Mouse (Mus musculus): ENCODE measurements at regions not wholly inside any gene's neighbourhood (a gene's known extent, or its start where the extent isn't known, plus 50 kb on each side); places are given as distances from the start of the nearest gene placed in this dataset.
A peak's percentile ranks its signal among the peaks of the same experiment; 100 is the strongest.

DNA sequence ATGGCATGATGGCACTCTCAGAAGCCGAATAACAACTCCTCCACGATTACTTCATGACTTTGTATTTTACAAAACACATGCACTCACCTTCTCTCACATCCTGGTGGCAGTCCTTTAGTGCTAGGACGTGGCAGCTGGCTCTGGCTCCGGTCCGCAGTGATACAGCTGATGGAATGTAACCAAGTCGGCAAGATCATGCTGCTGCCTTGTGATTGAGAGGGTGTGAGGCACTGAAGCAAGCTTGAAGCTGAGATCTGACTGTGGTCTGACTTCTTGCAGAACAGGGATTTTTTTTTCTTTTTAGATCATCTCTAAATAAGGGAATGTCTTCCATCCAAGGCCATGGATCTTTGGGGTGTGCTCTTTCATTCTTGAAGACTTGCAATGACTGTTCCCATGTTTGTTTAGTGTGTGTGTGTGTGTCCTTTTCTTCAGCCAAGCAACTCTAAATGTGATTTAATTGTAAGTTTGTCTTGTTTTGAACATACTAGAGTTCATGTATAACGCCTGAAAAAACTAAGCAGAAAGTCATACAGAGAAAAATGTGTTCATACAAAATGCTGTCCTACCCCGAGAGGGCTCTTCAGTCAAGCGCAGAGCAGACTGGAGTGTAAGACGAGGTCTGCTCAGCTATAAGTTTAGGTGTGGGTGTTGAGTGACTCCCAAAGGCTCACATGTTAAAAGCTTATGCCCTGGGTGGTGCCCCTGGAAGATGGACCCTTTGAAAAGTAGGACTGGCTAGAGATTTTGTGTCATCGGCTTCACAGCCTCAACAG lies 116.1 kb upstream of the Ankrd55 start:
- DNase-seq (ENCODE audit: extremely low spot score in 1 of 2, low spot score in 2 of 2): no peak
- intact Hi-C loops (cut with DNase I): no loop called here

GRCm38 (mm10) chr13:112173973-112174372 lies 114.3 kb upstream of the Ankrd55 start:
- DNase-seq (ENCODE audit: extremely low spot score in 1 of 2, low spot score in 2 of 2): no peak
- intact Hi-C loops (cut with DNase I): no loop called here

DNA sequence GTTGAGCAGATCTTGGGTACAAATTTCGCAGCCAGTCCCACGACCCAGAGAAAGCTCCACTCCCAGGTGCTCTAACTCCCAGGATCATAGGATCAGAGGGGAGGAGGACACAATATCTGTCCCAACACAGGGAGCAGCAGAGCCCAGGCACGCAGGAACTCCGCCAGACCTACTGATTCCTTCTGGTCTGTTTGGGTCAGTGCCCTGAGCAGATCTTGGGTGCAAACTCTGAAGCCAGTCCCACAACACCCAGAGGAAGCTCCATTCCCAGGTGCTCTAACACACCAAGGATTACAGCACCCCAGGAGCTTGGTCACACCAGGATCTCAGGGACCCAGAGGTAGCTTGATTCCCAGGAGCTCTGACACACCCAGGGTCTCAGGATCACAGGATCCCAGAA lies 110.2 kb upstream of the Ankrd55 start:
- intact Hi-C loops (cut with DNase I): no loop called here
- DNase-seq (ENCODE audit: extremely low spot score in 1 of 2, low spot score in 2 of 2): no peak

- intact Hi-C loops (cut with DNase I): no loop called here
Measured at GRCm38 (mm10) chr13:112183996-112184395, 104.3 kb upstream of the Ankrd55 start.

GRCm38 (mm10) chr13:112185116-112185515 lies 103.1 kb upstream of the Ankrd55 start:
- DNase-seq (ENCODE audit: extremely low spot score in 1 of 2, low spot score in 2 of 2): no peak
- intact Hi-C loops (cut with DNase I): loop anchor here (5.0 kb wide), 1 partner anchor 278 kb away; no protein-coding TSS in a partner anchor

More at GRCm38 (mm10) chr13:112183996-112184395, 104.3 kb upstream of the Ankrd55 start:
- DNase-seq (ENCODE audit: extremely low spot score in 1 of 2, low spot score in 2 of 2): no peak

GRCm38 (mm10) chr13:112187226-112187625 lies 101.0 kb upstream of the Ankrd55 start:
- peak in 1 of 2 experiments; percentile 60 for DNase-seq (ENCODE audit: extremely low spot score in 1 of 2, low spot score in 2 of 2)
- intact Hi-C loops (cut with DNase I): loop anchor here (5.0 kb wide), 1 partner anchor 280 kb away; no protein-coding TSS in a partner anchor

GRCm38 (mm10) chr13:112188313-112188712 lies 99.9 kb upstream of the Ankrd55 start:
- no peak for DNase-seq (ENCODE audit: extremely low spot score in 1 of 2, low spot score in 2 of 2)
- intact Hi-C loops (cut with DNase I): loop anchor here (5.0 kb wide), 1 partner anchor 281 kb away; no protein-coding TSS in a partner anchor

DNA sequence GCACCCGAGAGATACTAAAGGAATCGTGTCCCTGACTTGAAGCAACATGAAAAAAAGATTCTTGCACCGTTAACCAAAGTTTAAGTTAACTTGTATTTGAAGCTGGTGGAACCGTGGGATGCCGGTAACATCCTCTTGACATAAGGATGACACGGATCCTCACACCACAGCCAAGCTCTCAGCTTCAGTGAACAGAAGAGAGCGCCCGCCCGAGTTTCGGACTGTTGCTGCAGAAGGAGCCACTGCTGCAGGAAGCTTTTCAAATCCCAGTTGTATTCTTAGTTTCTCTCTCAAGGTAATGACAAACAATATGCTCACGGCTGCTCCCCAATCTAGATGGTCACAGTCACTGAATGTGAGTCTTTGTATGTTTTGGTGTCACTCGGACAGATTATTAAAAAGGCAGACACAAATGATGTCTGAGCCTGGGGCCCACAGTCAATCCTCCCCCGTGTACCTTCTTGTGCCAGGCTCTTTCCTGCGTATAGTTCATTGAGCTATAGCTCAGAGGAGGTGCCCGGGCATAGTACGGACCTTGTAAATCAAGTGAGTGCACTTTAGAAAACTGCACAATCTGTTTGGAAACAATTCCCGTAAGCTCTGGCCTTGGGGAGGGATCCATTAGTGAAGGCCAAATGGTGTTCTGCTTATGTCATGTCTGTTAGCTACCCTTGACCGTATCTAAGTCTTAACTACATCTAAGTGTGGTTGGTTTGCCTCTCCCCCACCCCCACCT lies 99.3 kb upstream of the Ankrd55 start:
- intact Hi-C loops (cut with DNase I): loop anchor here (5.0 kb wide), 1 partner anchor 282 kb away; no protein-coding TSS in a partner anchor

DNA sequence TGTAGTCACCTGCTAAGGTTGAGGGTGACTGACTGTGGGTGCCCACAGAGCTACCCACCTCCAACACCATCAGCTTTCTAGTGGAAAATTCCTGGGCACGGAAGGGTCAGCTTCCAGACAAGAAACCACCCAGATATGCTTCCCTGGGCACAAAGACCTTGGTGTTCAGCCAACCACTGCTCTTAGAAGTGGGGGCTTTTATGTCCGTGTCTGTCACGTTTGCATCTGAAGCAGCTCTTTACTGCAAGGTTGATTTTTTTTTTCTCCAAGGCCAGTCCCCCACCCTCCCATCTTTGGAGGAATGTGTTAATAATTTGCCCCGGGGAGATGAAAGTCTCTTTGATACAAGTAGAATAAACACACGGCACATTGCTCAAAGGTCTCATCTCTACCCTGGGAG lies 98.6 kb upstream of the Ankrd55 start:
- intact Hi-C loops (cut with DNase I): loop anchor here (5.0 kb wide), 1 partner anchor 282 kb away; no protein-coding TSS in a partner anchor
- DNase-seq (ENCODE audit: extremely low spot score in 1 of 2, low spot score in 2 of 2): no peak

More for the DNA sequence above, 99.3 kb upstream of the Ankrd55 start:
- DNase-seq (ENCODE audit: extremely low spot score in 1 of 2, low spot score in 2 of 2): no peak

- no peak for DNase-seq (ENCODE audit: extremely low spot score in 1 of 2, low spot score in 2 of 2)
- intact Hi-C loops (cut with DNase I): no loop called here
Measured at GRCm38 (mm10) chr13:112192192-112192905, 95.9 kb upstream of the Ankrd55 start.

DNA sequence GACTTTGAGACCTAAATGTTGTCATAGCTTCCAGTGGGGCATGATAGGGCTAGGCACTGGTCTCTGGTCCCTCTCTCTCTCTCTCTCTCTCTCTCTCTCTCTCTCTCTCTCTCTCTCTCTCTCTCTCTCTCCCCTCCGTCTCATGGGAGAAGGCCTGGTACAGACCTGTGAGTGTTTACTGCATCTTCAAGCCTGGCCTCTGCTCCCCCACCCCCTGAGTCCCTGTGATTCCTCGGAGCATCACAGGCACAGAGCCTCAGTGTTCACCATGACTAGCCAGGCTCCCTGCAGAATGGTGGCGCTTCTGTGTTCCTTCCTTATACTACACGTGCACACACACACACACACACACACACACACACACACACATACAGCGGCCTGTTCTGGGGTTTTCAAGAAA lies 94.6 kb upstream of the Ankrd55 start:
- intact Hi-C loops (cut with DNase I): no loop called here
- DNase-seq (ENCODE audit: extremely low spot score in 1 of 2, low spot score in 2 of 2): no peak

GRCm38 (mm10) chr13:112194991-112195390 lies 93.3 kb upstream of the Ankrd55 start:
- no peak for DNase-seq (ENCODE audit: extremely low spot score in 1 of 2, low spot score in 2 of 2)
- intact Hi-C loops (cut with DNase I): no loop called here

GRCm38 (mm10) chr13:112196789-112197188 lies 91.5 kb upstream of the Ankrd55 start:
- intact Hi-C loops (cut with DNase I): no loop called here
- DNase-seq (ENCODE audit: extremely low spot score in 1 of 2, low spot score in 2 of 2): peak in 1 of 2 experiments; percentile 73

DNA sequence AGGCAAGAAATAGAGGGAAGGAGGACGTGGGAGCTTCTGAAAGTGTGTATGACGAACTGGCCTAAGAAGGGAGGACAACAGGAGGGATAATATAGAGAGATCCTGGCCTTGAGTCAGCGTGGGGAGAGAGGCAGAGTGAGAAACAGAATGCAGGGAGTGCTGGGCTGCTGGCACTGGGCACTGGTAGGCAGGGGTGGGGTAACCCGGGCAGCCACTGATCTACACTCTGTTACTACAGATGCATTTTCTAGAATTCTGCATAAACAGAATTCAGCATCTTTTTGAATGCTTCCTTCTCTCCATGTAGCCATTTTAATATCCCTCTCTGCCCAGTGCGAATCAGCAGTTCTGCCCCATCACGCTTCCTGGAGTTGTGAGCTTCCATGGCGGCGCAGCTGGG lies 84.5 kb upstream of the Ankrd55 start:
- DNase-seq (ENCODE audit: extremely low spot score in 1 of 2, low spot score in 2 of 2): no peak
- intact Hi-C loops (cut with DNase I): no loop called here

DNA sequence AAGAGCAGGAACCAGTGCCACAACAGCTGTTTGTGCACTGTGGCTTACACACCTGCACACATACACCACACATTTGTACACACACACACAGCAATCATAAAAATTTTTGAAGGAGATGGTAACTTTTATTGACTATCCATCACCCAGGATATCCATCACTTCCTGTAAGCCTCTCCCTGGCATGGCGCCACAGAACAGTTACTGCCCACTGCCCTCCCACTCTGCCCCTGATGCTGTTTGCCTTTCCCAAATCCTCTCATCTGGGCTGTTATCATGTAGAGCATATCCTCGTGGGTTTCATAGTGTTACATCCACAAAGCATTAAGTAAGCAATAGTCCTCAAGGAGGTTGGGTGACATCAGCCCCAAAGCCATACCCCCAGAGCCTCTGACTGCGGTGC lies 84.0 kb upstream of the Ankrd55 start:
- intact Hi-C loops (cut with DNase I): no loop called here
- DNase-seq (ENCODE audit: extremely low spot score in 1 of 2, low spot score in 2 of 2): no peak

GRCm38 (mm10) chr13:112204813-112205212 lies 83.4 kb upstream of the Ankrd55 start:
- no peak for DNase-seq (ENCODE audit: extremely low spot score in 1 of 2, low spot score in 2 of 2)
- intact Hi-C loops (cut with DNase I): no loop called here

- no peak for DNase-seq (ENCODE audit: extremely low spot score in 1 of 2, low spot score in 2 of 2)
- intact Hi-C loops (cut with DNase I): no loop called here
Measured at GRCm38 (mm10) chr13:112207617-112208235, 80.5 kb upstream of the Ankrd55 start.

DNA sequence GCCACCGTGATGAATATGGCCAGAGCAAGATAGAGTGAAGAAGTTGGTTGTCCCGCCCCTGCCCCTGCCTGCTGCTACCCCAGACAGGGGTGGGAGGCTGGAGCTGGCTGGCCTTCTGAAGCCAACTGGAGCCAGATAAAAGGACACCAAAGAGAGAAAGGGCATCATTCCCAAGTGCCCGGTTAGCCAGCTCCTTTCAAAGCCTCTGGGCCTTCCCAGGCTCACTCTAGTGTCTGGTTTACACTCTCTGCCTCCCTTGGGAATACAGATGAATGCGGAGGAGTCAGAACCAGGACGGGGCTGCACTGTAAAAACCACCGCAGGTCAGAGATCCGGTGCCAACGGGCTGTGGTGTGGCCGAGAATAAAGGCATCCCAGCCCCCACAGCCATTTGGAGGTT lies 76.4 kb upstream of the Ankrd55 start:
- no peak for DNase-seq (ENCODE audit: extremely low spot score in 1 of 2, low spot score in 2 of 2)
- intact Hi-C loops (cut with DNase I): no loop called here

DNA sequence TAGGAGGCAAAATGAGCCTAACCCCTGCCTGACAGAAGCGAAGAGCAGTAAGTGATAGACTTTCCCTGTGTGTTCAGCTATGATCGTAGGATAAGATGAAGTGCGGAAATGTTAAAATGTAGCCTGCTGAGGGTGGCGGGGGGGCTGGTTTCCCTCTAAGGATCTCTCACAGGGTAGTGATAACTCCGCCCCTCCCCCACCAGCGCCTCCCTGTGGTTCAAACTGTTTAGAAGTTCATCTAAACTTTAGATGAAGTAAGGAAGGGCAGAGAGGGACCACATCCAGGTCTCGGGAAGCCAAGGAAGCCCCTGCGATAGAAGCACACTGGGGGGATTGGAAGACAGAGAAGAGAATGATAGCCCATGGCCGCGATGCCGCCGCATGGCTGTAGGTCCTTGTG lies 75.9 kb upstream of the Ankrd55 start:
- DNase-seq (ENCODE audit: extremely low spot score in 1 of 2, low spot score in 2 of 2): no peak
- intact Hi-C loops (cut with DNase I): no loop called here

All from left cerebral cortex, postnatal 10 days (tissue).